Mouse (Mus musculus): Measurements from ENCODE around the gene Tnr.

DNA sequence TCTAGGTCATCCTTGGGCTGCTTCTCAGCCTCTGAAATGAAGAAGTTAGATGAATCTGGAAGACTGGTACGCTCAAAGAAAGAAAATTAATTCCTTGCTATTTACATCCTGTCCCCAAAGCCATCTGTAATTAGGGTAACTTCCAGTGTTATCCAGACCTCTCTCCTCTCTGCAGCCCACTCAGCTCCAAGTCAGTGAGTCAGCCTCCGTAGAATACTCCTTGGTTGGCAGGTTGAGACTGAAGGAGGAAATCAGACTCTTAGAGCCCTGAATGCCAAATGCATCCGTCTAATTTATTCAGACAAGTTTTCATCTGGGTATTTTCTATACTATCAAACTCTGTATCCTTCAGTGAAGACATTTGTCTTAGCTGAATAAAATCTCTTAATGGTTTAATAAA, 255.9 kb downstream of the Tnr start:
- no peak for TF ChIP-seq POLR2A (IDR thresholded peaks at IDR 0.05; ENCODE audit: control insufficient read depth in 1 of 2, insufficient read depth in 1 of 2, low read depth in 1 of 2, low read length in 2 of 2, poor library complexity in 1 of 2)
- TF ChIP-seq NELFE (IDR thresholded peaks at IDR 0.05; ENCODE audit: low read depth, low read length), result no peak
- TF ChIP-seq E2F4 (IDR thresholded peaks at IDR 0.05; ENCODE audit: borderline replicate concordance, low read depth, low read length), result no peak
- TF ChIP-seq CTCF (IDR thresholded peaks at IDR 0.05 in 2 of 3, conservative IDR thresholded peaks at IDR 0.05 in 1 of 3; ENCODE audit: control insufficient read depth in 1 of 3, insufficient read depth in 1 of 3, low read depth in 2 of 3, low read length in 3 of 3, poor library complexity in 1 of 3, severe bottlenecking in 1 of 3), result no peak
- TF ChIP-seq ELF1 (IDR thresholded peaks at IDR 0.05; ENCODE audit: low read depth, low read length), result no peak
- no peak for TF ChIP-seq USF1 (IDR thresholded peaks at IDR 0.05; ENCODE audit: low read depth, low read length)
- TF ChIP-seq EP300 (IDR thresholded peaks at IDR 0.05; ENCODE audit: low read depth in 1 of 2, low read length in 2 of 2), result no peak
